Mouse (Mus musculus) spleen, postnatal 36 days (tissue): ENCODE measurements around the gene Gm49387.

Experiments
- DNase-seq, 2 experiments: peaks; one replicate each; pipeline ENCODE4 v3.0.0; 2022; ENCODE audit warnings: low spot score in 2 of 2, mixed read lengths in 1 of 2

Gm49387 gene

DNA sequence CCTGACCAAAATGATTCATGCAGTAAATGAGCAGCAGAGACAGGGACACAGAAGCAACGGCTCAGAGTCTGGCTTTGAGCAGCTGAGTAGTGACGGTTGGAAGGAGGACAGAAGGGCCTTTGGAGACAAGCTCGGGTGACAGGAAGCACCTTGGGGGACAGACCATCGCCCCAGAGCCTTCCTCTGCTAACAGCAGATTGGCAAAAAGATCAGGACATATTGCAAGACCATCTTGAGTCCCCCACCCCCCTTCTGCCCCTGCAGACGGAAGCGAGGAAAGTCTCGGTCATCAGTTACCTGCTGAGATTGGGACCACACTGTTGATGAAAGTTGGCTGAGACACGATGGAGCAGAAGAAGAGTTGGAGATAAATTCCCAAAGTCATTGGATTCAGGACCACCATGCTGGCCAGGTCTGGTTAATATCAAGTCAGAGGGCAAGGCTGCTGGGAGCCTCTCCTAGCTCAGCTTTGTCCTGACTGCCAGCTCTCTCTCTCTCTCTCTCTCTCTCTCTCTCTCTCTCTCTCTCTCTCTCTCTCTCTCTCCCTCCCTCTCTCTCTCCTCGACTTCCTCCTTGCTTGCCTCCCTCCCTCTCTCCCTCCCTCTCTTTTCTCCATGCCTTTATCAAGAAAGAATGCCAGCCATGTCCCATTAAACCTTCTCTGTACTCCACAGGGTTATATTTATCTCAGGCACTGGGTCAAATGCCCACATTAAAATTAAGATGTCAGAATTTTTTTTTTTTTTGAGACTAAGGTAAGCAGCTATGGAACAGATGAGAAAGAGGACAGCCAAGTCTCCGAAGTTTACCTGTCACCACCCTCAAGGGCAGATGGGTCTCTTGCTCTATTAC, 63.6 kb downstream of the Gm49387 start:
- DNase-seq = no peak

DNA sequence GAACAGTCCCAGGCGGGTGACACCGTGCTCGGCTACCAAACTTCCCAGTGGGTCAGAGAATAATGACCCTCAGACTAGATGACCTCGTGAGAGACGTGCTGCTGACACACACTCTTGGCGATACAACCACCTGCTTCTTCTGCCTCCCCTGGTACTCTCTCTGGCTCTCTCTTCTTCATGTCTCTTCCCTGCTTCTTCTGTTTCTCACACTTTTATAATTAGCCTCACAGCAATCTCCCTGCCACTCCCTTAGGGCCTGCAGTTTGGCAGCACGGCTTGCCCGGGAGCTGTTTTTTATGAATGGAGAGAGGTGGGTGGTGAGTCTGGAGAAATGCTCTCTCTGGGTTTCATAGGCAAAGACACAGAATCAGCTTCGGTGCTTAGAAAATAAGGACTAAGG, 64.8 kb downstream of the Gm49387 start:
- no peak for DNase-seq

DNA sequence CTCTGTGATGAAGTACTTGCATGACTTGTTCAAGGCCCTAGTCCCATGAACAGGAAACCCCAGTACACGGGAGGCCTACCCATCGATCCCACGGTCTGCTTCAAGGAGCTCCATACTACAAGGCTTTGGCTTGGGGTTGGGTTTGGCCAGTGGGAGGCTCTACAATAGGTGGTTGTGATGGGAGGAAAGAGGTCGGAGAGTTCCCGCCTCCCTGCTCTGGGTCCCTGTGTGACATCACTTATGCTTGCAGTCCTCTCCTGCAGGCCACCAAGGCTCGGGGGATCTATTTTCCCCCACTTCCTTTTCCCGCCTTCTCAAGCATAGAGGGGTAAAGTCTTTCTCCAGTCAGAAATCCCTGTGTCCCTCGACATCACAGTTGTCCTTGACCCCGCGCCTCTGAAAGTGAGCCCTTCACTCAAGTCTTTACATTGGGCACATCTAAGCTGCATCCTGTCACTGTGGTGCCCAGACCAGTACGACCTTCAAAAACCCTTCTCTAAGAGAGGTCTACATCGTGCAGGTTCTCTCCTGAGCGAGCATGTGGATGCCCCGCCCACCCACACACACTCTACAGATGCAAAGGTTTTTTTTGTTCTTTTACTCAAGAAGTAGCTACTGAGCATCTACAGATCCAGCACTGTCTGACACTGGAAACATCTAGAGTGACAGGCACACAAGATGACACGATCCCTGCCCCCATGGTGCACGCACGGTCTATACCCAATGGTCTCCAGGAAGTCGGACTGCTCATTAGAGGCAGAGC, 65.6 kb downstream of the Gm49387 start:
- no peak for DNase-seq

DNA sequence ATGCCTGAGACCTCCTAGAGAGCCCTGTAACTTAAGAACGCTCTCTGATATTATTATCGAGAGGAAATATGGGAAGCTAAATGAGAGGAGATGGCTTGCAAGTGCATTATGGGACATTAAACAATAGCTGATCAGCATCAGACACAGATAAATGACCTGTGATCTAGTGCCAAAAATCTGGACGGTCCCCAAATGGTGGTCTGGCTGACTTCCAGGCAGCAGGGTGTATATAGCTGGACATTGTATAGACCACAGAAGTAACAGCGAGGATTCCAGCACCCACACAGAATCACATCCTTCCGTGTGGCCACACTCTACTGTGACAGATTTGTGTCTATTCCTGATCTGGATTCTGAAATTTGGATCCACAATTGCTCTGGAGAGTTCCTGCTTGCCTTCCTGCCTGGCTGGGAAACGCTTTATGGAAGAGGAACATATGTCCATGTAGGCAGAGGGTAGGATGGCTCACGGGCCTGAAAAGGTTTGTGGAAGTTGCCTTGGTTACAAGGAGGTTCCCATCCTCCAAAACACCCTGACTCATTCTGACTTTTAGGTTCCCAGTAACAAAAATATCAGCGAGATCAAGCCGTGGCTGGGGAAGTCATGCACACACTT, 68.0 kb downstream of the Gm49387 start:
- no peak for DNase-seq

DNA sequence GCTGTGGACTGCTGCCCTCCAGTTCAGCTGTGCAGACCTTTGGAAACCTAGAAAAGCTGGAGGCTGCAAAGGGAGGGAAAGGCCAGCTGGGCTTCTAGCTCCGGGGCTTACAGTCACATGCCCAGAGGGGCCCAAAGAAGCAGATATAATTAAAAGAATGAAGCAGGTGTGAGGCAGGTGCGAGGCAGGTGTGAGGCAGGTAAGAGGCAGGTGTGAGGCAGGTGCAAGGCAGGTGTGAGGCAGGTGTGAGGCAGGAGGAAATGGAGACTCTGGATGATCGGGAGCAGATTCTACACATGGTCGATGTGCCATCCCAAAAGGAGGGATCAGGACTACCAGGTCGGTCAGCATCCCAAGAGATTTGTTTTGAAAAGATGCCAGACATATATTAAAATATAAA, 69.3 kb downstream of the Gm49387 start:
- DNase-seq = no peak

DNA sequence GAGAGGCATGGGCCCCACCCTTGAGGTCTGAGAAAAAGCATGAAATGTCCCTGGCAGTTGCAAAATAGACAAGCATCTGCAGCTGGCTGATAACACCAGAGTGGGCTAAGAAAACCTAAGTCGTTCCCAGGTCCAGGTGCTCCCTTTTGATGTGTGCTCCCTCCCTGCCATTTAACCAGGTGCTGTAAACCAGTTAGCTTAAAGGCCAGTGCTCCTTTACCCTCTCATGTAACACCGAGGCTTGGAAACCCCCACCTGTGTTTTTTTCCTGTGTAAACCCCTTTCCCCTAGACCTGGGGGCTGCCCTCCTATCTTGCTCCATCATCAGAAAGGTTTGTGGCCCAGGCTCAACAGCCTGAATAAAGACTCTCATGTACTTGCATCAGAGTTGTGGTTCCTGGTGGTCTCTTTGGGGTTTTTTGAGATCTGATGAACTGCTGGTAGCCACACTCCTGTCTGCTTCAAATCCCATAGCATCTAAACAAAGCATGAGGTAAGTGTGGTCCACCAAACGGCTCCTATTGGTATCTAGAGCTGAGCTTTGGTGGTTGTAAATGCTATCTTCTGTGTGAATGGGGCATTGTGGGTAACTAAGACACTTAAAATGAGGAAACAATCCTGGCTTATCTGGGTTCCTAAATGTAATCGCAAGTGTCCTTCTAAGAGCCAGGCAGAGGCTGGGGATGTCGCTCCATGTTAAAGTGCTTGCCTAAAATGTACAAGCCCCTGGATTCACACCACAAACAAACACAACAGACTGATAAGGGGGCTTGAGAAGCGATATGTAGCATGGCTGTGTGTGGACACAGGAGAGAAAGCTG, 70.3 kb downstream of the Gm49387 start:
- no peak for DNase-seq

DNA sequence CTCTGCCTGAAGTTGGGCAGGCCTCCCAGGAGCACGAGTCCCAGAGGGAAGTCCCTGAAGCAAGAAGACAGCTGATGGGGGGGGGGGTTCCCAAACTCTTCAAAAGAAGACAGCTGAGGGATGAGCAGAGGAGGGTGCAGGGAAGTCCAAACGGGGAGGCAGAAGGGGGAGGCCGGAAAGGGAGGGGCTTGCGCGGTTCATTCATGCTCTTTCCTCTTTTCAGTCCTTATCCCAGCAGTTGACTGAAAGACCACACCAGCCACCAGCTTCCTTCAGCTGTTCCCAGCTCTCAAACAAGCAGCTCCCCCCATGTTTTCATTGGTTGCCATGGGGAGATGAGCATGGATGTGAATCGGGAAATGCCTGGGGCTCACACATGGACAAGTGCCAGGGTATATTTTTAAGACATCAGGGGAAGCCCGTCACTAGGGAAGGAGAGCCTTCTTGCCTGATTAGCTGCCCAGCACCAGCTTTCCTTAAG, 71.5 kb downstream of the Gm49387 start:
- DNase-seq = peak; percentile 26 to 31

DNA sequence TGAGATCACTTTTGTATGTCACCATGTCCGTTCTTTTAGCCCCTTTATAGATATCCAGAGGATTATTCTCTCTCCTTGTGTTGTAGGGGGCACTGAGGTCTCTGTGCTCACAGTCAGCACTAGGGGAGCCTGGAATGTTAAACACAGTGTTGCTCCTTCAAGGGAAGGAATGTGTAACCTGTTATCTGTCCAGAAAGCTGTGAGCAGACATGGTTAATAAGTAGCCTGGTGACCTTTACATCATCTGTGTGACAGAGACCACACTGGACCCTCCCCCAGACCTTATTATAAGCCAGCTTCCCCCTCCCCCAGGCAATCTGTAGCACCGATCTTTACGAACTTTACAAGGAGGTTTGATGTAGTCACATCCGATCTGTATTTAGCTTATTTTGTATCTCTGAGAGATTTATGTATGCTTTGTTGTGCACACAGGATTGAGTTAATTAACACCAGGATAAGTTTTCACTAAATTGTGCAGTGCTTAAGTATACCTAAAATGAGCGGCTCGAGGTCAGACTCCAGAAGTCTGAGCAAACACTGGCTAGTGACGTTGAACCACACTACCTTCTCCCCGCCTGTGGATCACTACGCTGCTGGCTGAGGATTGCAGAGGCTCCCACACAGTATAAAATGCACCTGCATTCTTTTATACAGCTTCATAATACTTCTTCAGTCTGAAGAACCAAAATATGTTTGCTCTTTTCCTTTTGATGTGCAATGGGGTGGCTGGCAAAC, 75.0 kb downstream of the Gm49387 start:
- no peak for DNase-seq

DNA sequence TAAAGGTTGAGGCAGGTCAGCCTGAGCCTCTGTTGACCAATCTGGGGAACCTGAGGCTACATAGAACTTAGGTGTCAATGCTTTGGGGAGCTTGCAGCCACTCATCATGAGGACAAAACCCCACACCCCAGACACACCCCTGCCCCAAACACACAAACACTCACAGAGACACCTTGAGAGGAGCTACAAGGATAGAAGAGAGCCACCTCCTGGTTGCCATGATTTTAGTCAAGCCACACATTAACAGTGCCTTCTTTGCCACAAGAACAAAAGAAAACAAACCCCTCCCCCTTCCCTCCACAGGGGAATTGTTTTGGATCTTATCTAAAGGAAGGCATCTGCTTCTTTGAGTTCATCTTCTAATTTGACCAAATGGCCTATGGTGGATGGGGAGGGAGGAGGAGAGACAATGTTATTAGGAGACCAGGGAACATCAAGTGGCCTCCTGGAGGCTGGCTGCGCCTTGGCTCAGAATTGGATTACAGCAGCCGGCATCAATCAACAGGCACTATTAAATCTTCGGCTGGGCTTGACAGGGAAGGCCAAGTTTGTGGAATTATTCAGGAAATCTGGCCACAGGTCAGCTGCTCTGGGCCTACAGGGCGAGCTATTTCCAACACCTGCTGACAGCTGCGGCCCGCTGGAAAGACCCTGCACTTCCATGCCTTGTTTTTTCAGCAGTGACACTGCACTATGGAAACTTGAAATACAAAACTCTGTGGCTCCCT, 76.1 kb downstream of the Gm49387 start:
- no peak for DNase-seq

DNA sequence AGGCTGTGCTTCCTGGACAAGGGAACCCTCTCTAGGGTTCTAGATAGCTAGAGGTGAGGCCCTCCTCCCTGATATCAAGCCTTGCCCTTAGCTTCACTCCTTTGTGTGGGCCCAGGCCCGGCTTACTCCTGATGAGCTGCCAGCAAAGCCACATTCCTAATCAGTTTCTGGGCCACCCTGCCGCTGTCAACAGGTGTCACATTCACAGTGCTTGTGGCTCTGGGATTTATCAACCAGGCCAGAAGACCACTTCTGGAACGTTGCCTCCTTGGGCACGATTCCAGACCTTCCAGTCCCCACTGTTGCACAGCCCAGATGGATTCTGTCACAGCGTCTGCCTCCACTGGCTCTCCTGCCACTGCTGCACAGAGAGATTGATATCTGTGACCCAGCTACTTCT, 79.8 kb downstream of the Gm49387 start:
- DNase-seq = peak in 1 of 2 experiments; percentile 15

DNA sequence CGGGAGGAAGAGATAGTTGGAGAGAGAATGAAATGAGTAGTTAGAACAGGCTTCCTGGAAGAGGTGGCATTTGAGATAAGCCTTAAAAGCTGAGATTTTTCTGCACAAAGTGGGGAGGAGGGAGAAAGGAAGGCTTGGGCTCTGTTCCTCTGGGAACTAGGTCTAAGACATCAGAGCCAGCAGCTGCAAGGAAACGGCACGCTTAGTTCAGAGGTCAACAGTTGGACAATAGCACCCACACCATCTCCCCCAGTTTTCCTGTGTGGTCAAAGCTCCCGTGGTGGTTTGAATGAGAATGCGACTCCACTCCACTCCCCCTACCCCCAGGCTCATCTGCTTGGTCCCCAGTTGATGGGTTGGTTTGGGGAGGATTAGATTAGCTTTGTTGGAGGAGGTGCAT, 81.5 kb downstream of the Gm49387 start:
- no peak for DNase-seq

DNA sequence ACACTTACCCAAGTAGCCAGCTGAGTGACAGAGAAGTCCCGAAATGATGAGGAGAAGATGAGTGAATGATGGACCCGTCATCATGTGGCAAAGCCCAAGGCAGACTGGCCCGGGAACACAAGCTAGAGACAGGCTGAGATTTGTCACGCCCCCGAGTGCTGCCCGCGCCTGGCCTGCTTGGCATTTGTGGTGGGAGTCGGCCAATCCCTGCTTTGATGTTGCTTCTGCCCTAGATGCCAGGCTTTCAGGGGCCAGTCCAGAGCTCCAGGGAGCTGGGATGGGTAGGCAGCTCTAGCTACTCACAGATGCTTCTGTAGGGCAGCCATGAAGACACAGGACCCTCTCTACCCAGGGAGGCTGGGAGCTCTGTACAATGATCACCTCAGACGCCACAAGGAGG, 82.9 kb downstream of the Gm49387 start:
- DNase-seq = no peak

DNA sequence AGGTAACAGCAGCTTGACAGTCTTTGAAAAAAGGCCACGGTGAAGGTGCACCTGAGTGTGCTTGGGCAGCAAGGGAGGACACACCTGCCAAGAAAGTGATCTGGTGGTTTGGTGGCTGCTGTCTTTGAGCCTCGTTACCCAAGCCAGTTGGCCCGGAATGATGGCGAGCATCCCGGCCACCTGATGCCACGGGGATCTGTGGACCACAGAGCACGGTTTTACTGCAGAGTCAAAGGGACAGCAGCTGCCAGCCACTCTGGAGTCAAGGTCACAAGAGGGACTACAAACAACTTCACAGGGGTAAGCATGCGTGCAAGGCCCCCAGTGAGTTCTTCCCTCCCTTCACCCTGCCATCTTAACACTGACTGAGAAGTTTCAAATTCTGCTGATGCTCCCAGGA, 83.4 kb downstream of the Gm49387 start:
- no peak for DNase-seq

DNA sequence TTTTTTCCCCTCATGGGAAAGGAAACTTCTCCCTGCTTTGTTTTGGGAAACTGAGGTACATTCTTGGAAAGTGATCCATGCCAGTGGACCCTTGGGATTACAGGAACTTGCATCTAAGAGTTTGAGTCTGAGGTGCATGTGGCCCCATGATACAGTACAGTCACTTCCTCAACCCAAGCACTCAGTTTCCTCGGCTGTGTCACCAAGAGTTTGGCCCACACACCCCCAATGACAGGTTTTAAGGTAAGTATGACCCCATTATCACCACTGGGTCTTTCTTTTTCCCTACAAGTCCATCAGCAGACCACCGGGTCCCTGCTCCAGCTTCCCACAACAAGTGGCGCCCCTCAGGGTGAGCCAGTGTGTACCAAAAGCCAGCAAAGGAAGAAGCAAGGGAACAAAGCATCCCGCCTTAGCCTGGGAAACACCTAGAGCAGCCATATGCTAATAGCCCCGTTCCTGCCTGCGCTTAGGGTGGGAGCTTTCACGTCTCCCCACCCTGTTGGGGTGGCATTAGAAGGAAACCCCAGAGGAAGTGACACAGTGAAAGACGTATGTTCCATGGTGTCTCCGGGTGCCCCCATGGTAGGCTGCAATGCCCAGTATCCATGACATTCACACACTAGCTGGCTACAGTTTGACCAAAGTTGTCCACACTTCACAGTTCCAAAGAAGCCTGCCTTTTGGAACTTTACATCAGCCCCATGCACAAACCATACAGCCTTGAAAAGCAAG, 84.0 kb downstream of the Gm49387 start:
- DNase-seq = no peak

DNA sequence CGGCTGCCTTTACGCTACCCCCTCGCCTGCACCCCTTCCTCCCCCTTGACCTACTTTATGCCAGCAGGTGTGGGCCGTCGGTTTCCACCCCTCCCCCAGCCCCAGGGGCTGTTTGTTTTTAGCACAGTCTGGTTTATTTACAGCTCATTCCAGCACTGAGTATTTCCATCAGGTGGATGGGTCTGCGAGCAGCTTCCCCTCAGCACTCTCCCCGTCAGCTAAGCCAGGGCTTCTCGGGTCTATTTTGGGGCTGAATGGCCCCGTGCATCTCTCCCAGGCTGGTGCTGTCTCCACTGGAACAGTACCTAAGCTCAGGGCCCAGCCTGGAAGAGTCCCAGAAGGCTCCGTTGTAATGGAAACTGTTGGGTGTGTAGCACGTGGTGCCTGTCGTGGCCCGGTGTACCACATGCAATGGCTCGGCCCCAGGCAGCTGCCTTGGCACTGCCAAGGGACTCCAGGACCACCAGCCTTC, 84.7 kb downstream of the Gm49387 start:
- DNase-seq = no peak

DNA sequence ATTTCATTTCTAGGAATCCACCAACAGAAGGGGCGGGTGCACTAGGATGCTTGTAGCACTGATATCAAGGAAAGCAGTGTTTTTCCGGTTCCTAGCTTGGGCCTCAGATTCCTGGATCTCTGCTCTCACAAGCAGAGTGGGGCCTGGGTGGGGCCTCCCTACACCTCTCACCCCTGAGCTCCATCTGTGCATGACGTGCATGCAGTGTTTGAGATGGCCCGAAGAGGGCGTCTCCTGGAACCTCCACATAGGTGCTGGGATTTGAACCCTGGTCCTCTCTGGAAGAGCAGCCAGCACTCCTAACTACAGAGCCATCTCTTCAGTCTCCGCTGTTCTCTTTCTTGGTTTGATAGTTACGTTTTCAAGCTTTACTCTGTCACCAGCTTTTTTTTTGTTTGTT, 85.7 kb downstream of the Gm49387 start:
- DNase-seq = no peak

DNA sequence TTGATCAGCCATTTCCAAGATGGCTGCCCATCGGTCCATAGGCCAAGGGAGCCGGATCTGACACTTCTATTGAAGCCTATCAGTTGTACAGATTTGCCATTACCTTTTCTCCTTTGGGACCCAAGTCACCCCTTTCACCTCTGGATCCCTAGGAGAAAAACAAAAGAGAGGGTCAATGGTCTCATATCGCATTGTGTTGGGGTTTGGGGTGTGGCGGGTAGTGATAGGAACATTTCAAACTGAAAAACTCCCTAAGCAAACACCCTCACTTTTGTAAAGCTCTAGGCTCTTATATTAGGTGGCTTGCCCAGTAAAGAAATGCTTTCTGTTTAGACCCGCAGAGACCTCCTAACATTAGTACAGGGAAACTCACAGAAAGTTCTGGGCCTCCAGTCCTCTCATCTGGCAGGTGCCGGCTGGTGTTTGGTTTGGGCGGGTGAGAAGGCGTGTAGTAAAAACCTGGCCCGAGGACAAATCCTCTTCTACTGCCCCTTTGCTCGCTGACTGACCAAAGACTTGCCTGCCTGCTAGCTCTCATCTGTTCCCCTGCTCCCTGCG, 96.7 kb downstream of the Gm49387 start:
- no peak for DNase-seq

DNA sequence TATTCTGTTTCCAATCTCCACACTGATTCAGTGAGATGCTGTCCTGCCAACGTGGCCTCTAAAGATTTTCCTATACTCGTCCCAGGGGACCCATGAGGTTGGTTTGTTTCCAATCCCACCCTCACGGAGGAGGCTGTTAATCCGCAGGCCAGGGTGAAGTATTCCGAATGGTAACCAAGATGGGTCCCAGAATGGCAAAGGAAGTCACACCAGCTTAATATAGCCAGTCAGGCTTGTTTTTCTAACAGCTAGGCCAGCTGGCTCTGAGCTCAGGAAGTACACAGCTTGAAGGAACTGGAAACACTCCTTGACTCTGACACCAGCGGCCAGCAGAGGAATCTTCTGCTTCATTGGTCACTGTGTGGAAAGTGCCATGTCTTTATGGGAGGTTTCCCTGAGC, 103.4 kb downstream of the Gm49387 start:
- DNase-seq = peak; percentile 23 to 29

DNA sequence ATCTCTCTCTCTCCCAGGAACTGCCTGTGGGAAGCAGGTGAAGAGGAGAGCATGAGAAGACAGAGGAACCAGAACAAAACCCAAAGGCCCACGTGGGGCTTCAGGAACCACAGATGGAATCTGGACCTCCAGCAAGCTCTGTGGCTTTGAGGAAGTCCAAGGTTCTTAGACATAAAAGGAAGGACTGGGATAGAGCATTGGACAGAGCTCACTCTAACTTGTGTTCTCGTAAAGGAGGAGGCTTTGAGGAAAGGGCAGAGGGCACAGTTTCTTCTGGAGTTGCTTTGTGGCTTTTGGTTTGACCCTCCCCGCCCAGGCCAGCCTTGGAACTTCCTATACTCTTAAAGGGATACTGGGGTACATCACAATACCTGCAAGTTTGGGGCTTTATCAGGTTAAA, 108.0 kb downstream of the Gm49387 start:
- no peak for DNase-seq
